In genomic region chr17:7826819-7827515, GRCm38 (mm10) we compare ENCODE assay signal across 8 mouse cellular contexts. TPM values are rescaled to one million over a fixed set of nuclear protein-coding genes. Genes with fewer than 3 reads are reported as not detected.
DNase-seq lines count a peak whose midpoint lies in the region; ATAC-seq lines count a peak whose summit lies in the region.

Gene Fndc1 (minus strand): TSS chr17:7827302.

- no peaks in the 10 kb centered on the region for H3K36me3 ChIP-seq in hindbrain, embryonic 16.5 days (ENCODE audit: control insufficient read depth, insufficient read depth, low read length)
- no peaks in the 10 kb centered on the region for H3K36me3 ChIP-seq in limb, embryonic 10.5 days
- no peaks in the 10 kb centered on the region for H3K36me3 ChIP-seq in midbrain, embryonic 10.5 days
- no peaks in the 10 kb centered on the region for H3K36me3 ChIP-seq in splenic B cell, adult 2 months (ENCODE audit: control insufficient read depth, insufficient read depth, low read length, poor library complexity, severe bottlenecking)

- no peaks in the 10 kb centered on the region for H3K9me3 ChIP-seq in hindbrain, embryonic 16.5 days (ENCODE audit: control insufficient read depth, low read length)
- no peaks in the 10 kb centered on the region for H3K9me3 ChIP-seq in limb, embryonic 10.5 days (replicated peaks)
- no peaks in the 10 kb centered on the region for H3K9me3 ChIP-seq in midbrain, embryonic 10.5 days (replicated peaks)

- peaks cover 11% of the 10 kb centered on the region; the same call in 1 of the 2 replicates for H3K27me3 ChIP-seq in hindbrain, embryonic 16.5 days (replicated peaks; ENCODE audit: control insufficient read depth, insufficient read depth, low read length)
- peaks cover 53% of the 10 kb centered on the region for H3K27me3 ChIP-seq in limb, embryonic 10.5 days (ENCODE audit: low read depth, poor library complexity, severe bottlenecking)
- peaks cover 52% of the 10 kb centered on the region for H3K27me3 ChIP-seq in midbrain, embryonic 10.5 days (ENCODE audit: low read depth, poor library complexity, severe bottlenecking)
- no peaks in the 10 kb centered on the region; the same call in 1 of the 2 replicates for H3K27me3 ChIP-seq in splenic B cell, adult 2 months (ENCODE audit: control insufficient read depth, insufficient read depth, low read length, poor library complexity, severe bottlenecking)

- 1% methylated on average over 57 of the region's 60 CpGs for WGBS in hindbrain, embryonic 16.5 days
- 3% methylated on average over 60 of the region's 60 CpGs for WGBS in limb, embryonic 10.5 days
- 1% methylated on average over 60 of the region's 60 CpGs for WGBS in midbrain, embryonic 10.5 days

- peak within 1 kb of the TSS; percentile 73 for H3K9ac ChIP-seq in hindbrain, embryonic 16.5 days (ENCODE audit: low read depth, low read length)

- H3K4me3 ChIP-seq in hindbrain, embryonic 16.5 days (ENCODE audit: low read length), result peak within 1 kb of the TSS; percentile 61
- H3K4me3 ChIP-seq in limb, embryonic 10.5 days, result peak within 1 kb of the TSS; percentile 62
- peak within 1 kb of the TSS; percentile 71 for H3K4me3 ChIP-seq in midbrain, embryonic 10.5 days

- peak within 1 kb of the TSS; percentile 99 for H3K4me2 ChIP-seq in hindbrain, embryonic 16.5 days (ENCODE audit: low read length)

- H3K27ac ChIP-seq in hindbrain, embryonic 16.5 days (ENCODE audit: low read depth, low read length), result no peak within 1 kb of the TSS
- H3K27ac ChIP-seq in limb, embryonic 10.5 days, result peak within 1 kb of the TSS; percentile 59; the same call in 1 of the 2 replicates
- peak within 1 kb of the TSS; percentile 72; the same call in 1 of the 2 replicates for H3K27ac ChIP-seq in midbrain, embryonic 10.5 days (replicated peaks)

- peaks cover 4% of the 10 kb centered on the region; the same call in 1 of the 2 replicates for H3K4me1 ChIP-seq in hindbrain, embryonic 16.5 days (ENCODE audit: control insufficient read depth, insufficient read depth, low read depth, low read length)
- H3K4me1 ChIP-seq in limb, embryonic 10.5 days, result peaks cover 14% of the 10 kb centered on the region
- H3K4me1 ChIP-seq in midbrain, embryonic 10.5 days, result peaks cover 17% of the 10 kb centered on the region

- DNase-seq in adrenal gland, adult 18-20 months (ENCODE audit: low spot score in 2 of 2), result peak; percentile 55 to 69
- peak; percentile 41 to 78 for DNase-seq in cerebellum, postnatal 4 days (ENCODE audit: low spot score in 2 of 2)
- peak; percentile 85 for DNase-seq in gastrocnemius, postnatal 10 days
- DNase-seq in limb, embryonic 10.5 days (ENCODE audit: low spot score), result peak; percentile 79
- peak; percentile 72 for DNase-seq in midbrain, embryonic 10.5 days (ENCODE audit: low spot score)
- DNase-seq in splenic B cell, adult 2 months (ENCODE audit: low read depth, low spot score), result peak; percentile 17

- peak; percentile 86 for ATAC-seq in hindbrain, embryonic 16.5 days
- no peak for ATAC-seq in erythroblast, adult 5-6 weeks (replicated peaks; ENCODE audit: low FRiP score, poor library complexity, severe bottlenecking)

RNA-seq across cellular contexts. Expression of gene Fndc1, which starts in this region (rescaled TPM):
- total RNA-seq in adrenal gland, adult 18-20 months (2021), result 10 to 100 TPM in 1 of 2 experiments, 1 to 10 TPM in 1; 4.7 to 10.3 TPM
- 100 to 1,000 TPM; 149 to 184 TPM for total RNA-seq in gastrocnemius, postnatal 10 days (2021)
- polyA plus RNA-seq in hindbrain, embryonic 16.5 days (2015; fragmentation: Nextera tagmentation; extraction: Ambion mirVana), result 8.3 and 12.4 TPM in 2 replicates
- polyA plus RNA-seq in limb, embryonic 10.5 days (2016; fragmentation: Nextera tagmentation; extraction: Ambion mirVana), result 0.30 and 0.55 TPM in 2 replicates
- polyA plus RNA-seq in midbrain, embryonic 10.5 days (2016; fragmentation: Nextera tagmentation; extraction: Ambion mirVana), result 0.38 and 0.48 TPM in 2 replicates
- total RNA-seq in erythroblast, adult 5-6 weeks (2015; ENCODE audit: low replicate concordance), result not detected in 2 replicates
- 0.14 TPM in 1 of 2 replicates, not detected in the other for total RNA-seq in erythroblast, adult 5-6 weeks (2017; ENCODE audit: low replicate concordance)

Comparison
In these comparisons a context has a peak if more than half of its experiments do, and no peak if none do; other contexts are left out.
1. RNA of gene Fndc1 (total RNA-seq): 149 to 184 TPM in gastrocnemius, postnatal 10 days; 4.7 to 10.3 TPM in adrenal gland, adult 18-20 months and 0.14 TPM in erythroblast, adult 5-6 weeks; every median in the first group is over 10 times any median in the second.
2. Peak in DNase-seq, H3K4me3 ChIP-seq and H3K27ac ChIP-seq in limb, embryonic 10.5 days; RNA of the gene not detected or under 1 TPM.
3. Peak in DNase-seq, H3K4me3 ChIP-seq and H3K27ac ChIP-seq in midbrain, embryonic 10.5 days; RNA of the gene not detected or under 1 TPM.
4. DNase-seq: peak in every context shown above with its lines; median percentile 85 in gastrocnemius, postnatal 10 days; 79 in limb, embryonic 10.5 days; 72 in midbrain, embryonic 10.5 days; 62 in adrenal gland, adult 18-20 months; 60 in cerebellum, postnatal 4 days; 17 in splenic B cell, adult 2 months.
5. Peak in every context shown above with its lines, with median percentiles within 50 percentile points of each other: H3K4me3 ChIP-seq.